Mouse (Mus musculus) adrenal gland, adult 18-20 months (tissue): ENCODE results near the gene Dennd6b. TPM values are rescaled to one million over a fixed set of nuclear protein-coding genes. Genes with fewer than 3 reads are reported as not detected.
A peak's percentile ranks its signal among the peaks of the same experiment; 100 is the strongest.

Experiments
- DNase-seq, 2 experiments: peaks; one replicate each; pipeline ENCODE4 v3.0.0; 2021 to 2022; ENCODE audit warnings: low spot score in 2 of 2
- total RNA-seq, 2 experiments: library from RNA; stranded (reverse); gene quantifications; 1 replicate in 1 of 2; 2 replicates in 1 of 2; pipeline ENCODE4 v1.2.3; 2021

Dennd6b gene
- total RNA-seq, 2 experiments from 2014 or later, result 5.2 to 5.4 TPM

GRCm38 (mm10) chr15:89161397-89161796 lies 34.9 kb downstream of the Dennd6b start:
- no peak for DNase-seq

GRCm38 (mm10) chr15:89158516-89158915 lies 37.8 kb downstream of the Dennd6b start:
- no peak for DNase-seq

- peak; percentile 58 to 64 for DNase-seq
Observed at GRCm38 (mm10) chr15:89157954-89158353, 38.3 kb downstream of the Dennd6b start.

- no peak for DNase-seq
Observed at GRCm38 (mm10) chr15:89152312-89152711, 44.0 kb downstream of the Dennd6b start.

GRCm38 (mm10) chr15:89150041-89150390 lies 46.3 kb downstream of the Dennd6b start:
- no peak for DNase-seq

GRCm38 (mm10) chr15:89149271-89150040 lies 46.8 kb downstream of the Dennd6b start, which contains the start of gene Mapk11:
Gene Mapk11 (minus strand): TSS chr15:89149628.
- peak; percentile 26 to 46 for DNase-seq

- DNase-seq, result no peak
Observed at GRCm38 (mm10) chr15:89148496-89149270, 47.6 kb downstream of the Dennd6b start.

GRCm38 (mm10) chr15:89147895-89148294 lies 48.4 kb downstream of the Dennd6b start:
- DNase-seq, result no peak

GRCm38 (mm10) chr15:89147456-89147855 lies 48.8 kb downstream of the Dennd6b start:
- no peak for DNase-seq

- no peak for DNase-seq
Observed at GRCm38 (mm10) chr15:89147024-89147423, 49.3 kb downstream of the Dennd6b start.

GRCm38 (mm10) chr15:89146537-89146936 lies 49.8 kb downstream of the Dennd6b start:
- DNase-seq, result no peak

- no peak for DNase-seq
Observed at GRCm38 (mm10) chr15:89145813-89146350, 50.4 kb downstream of the Dennd6b start.

- DNase-seq, result no peak
Observed at GRCm38 (mm10) chr15:89144965-89145364, 51.3 kb downstream of the Dennd6b start.

- DNase-seq, result no peak
Observed at GRCm38 (mm10) chr15:89143134-89143533, 53.2 kb downstream of the Dennd6b start.

- no peak for DNase-seq
Observed at GRCm38 (mm10) chr15:89141905-89142304, 54.4 kb downstream of the Dennd6b start.

GRCm38 (mm10) chr15:89141443-89141842 lies 54.9 kb downstream of the Dennd6b start:
- no peak for DNase-seq

- peak; percentile 33 to 56 for DNase-seq
Observed at GRCm38 (mm10) chr15:89140659-89141252, 55.5 kb downstream of the Dennd6b start, which contains the start of gene Mapk12. Gene Mapk12 (minus strand): TSS chr15:89140703.

GRCm38 (mm10) chr15:89140048-89140658 lies 56.1 kb downstream of the Dennd6b start:
- DNase-seq, result peak in 1 of 2 experiments; percentile 29

GRCm38 (mm10) chr15:89138531-89138930 lies 57.8 kb downstream of the Dennd6b start:
- no peak for DNase-seq

- no peak for DNase-seq
Observed at GRCm38 (mm10) chr15:89138046-89138405, 58.3 kb downstream of the Dennd6b start.
